Mouse (Mus musculus): ENCODE results near the gene Ar.

Gene Ar

DNA sequence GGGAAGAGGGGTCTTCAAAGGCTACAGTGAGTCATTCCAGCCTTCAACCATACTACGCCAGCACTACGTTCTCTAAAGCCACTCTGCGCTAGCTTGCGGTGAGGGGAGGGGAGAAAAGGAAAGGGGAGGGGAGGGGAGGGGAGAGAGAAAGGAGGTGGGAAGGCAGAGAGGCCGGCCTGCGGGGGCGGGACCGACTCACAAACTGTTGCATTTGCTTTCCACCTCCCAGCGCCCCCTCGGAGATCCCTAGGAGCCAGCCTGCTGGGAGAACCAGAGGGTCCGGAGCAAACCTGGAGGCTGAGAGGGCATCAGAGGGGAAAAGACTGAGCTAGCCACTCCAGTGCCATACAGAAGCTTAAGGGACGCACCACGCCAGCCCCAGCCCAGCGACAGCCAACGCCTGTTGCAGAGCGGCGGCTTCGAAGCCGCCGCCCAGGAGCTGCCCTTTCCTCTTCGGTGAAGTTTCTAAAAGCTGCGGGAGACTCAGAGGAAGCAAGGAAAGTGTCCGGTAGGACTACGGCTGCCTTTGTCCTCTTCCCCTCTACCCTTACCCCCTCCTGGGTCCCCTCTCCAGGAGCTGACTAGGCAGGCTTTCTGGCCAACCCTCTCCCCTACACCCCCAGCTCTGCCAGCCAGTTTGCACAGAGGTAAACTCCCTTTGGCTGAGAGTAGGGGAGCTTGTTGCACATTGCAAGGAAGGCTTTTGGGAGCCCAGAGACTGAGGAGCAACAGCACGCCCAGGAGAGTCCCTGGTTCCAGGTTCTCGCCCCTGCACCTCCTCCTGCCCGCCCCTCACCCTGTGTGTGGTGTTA is at the start of gene Ar:
Gene Ar, plus strand, starts transcription at position 239 of the 812 bp plus-strand sequence.
- no peak for DNase-seq (ENCODE audit: low read depth)

- no peak for DNase-seq (ENCODE audit: low read depth)
Observed at GRCm38 (mm10) chrX:98149724-98150392, 1.3 kb downstream of the Ar start.

- DNase-seq (ENCODE audit: low read depth): no peak
Observed at GRCm38 (mm10) chrX:98150393-98151119, 2.0 kb downstream of the Ar start.

GRCm38 (mm10) chrX:98189759-98190158 is 41.2 kb downstream of the Ar start:
- DNase-seq (ENCODE audit: low read depth): no peak

GRCm38 (mm10) chrX:98205766-98206165 is 57.2 kb downstream of the Ar start:
- peak; percentile 2 for DNase-seq (ENCODE audit: low read depth)

GRCm38 (mm10) chrX:98207166-98207565 is 58.6 kb downstream of the Ar start:
- no peak for DNase-seq (ENCODE audit: low read depth)

GRCm38 (mm10) chrX:98216103-98216502 is 67.5 kb downstream of the Ar start:
- no peak for DNase-seq (ENCODE audit: low read depth)

DNA sequence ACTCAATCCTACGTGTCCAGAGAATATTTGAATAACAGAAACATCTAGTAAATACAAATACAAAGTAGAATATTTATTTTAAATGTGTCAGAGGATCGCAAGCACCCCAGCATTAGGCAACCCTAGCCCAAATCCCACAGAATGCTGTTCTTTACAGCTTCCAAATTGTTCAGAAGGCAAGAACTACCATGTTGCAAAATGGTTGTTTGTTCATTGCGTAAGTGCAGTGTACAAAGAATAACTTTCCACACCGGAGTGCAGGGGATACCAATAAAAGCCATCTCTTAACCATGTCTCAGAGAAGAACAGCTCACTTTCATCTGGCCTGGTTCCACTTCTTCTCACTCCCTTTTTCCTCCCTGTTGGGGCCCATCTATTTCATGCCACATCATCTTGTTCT is 90.4 kb downstream of the Ar start:
- DNase-seq (ENCODE audit: low read depth): no peak

GRCm38 (mm10) chrX:98245108-98245507 is 96.5 kb downstream of the Ar start:
- no peak for DNase-seq (ENCODE audit: low read depth)

DNA sequence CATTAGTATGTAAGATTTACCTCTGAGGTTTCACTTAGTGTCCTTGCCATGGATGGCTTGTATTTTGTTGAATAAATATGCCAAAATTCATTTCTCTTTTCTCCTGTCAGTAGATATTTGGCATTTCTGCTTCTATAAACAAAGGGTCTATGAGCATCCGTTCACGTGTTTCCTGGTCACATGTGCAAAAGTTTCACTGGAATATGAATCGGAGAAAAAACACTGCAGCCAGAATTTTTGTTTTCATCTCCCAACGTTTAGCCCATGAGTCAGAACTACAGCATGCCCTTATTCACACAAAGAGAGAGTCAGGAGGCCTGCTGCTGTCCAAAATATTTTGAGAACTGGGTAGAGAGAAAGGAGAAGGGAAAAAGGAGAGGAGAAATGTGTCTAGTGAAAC is 99.8 kb downstream of the Ar start:
- peak; percentile 39 for DNase-seq (ENCODE audit: low read depth)

DNA sequence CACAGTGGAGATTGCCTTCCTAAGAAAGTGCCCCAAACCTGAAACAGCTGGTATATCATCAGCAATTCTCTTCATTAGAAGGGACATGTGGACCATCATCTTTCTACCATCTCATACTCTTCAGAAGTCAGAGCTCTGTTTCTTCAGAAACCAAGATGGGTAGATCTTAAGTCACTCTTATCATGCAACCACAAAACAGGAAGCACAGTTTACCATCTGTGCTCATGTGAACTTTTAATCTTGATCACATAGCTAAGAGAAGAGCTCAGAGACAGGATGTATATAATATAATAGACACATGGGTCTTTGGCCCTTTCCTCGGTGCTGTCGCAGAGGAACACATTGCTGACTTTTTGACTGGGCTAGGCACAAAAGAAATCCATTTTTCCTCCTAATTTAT is 111.1 kb downstream of the Ar start:
- no peak for DNase-seq (ENCODE audit: low read depth)

GRCm38 (mm10) chrX:98265755-98266154 is 117.2 kb downstream of the Ar start:
- no peak for DNase-seq (ENCODE audit: low read depth)

- peak; percentile 34 for DNase-seq (ENCODE audit: low read depth)
Observed at GRCm38 (mm10) chrX:98271361-98271760, 122.8 kb downstream of the Ar start.

- no peak for DNase-seq (ENCODE audit: low read depth)
Observed at GRCm38 (mm10) chrX:98291763-98292162, 143.2 kb downstream of the Ar start.

- DNase-seq (ENCODE audit: low read depth): no peak
Observed at GRCm38 (mm10) chrX:98300685-98301084, 152.1 kb downstream of the Ar start.

- no peak for DNase-seq (ENCODE audit: low read depth)
Observed at GRCm38 (mm10) chrX:98301924-98302323, 153.4 kb downstream of the Ar start.

- DNase-seq (ENCODE audit: low read depth): no peak
Observed at GRCm38 (mm10) chrX:98315961-98316360, 167.4 kb downstream of the Ar start.

DNA sequence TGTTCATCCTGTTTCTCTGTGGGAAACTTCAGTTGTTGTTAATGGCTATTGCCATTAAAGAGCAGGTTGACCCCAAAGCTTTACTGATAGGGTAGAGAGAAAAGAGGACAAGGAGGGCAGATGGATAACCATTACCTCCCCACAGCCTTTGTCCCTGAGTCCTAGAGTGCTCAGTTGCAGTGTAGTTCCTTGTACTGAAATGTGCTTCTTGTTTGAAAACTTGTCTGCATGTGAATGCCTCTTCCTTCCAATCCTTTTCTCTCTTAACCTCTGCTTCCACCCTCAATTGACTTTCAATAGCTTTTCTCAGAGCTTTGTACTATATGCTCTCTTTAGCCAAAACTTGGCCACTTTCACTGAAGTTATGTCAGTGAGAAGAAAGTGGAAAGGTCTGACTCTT is 168.9 kb downstream of the Ar start:
- DNase-seq (ENCODE audit: low read depth): no peak

DNA sequence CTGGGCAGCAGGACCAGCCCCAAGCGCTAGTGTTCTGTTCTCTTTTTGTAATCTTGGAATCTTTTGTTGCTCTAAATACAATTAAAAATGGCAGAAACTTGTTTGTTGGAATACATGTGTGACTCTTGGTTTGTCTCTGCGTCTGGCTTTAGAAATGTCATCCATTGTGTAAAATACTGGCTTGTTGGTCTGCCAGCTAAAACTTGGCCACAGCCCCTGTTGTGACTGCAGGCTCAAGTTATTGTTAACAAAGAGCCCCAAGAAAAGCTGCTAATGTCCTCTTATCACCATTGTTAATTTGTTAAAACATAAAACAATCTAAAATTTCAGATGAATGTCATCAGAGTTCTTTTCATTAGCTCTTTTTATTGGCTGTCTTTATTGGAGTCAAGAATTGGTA is 174.5 kb downstream of the Ar start:
- no peak for DNase-seq (ENCODE audit: low read depth)

DNA sequence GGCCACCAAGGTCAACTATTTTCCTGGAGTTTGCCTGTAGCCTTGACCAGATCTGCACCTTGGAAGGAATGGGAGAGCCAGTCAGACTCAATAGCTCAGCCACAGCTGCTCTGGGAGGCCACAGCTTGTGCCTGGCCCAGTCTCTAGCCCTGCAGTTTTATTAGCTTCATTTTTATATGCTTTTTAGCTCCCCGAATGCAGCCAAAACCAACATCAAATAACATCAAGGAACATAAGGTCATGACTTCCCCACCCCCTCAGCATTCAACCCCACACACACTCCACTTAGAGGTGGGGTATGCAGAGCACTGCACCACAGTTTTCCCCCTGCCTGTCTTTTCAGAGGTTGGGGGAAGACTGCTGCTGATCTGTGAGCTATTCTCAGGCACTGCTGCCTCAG is 198.9 kb downstream of the Ar start:
- no peak for DNase-seq (ENCODE audit: low read depth)

- peak; percentile 15 for DNase-seq (ENCODE audit: low read depth)
Observed at GRCm38 (mm10) chrX:98348036-98348435, 199.5 kb downstream of the Ar start.

Data from NIH3T3 (cell line).